Mouse (Mus musculus): ENCODE data around the gene Gatad2b. TPM values are rescaled to one million over a fixed set of nuclear protein-coding genes. Genes with fewer than 3 reads are reported as not detected.
"Not testable (repeated sequence)": the region's sequence is repeated elsewhere in the genome, so short reads cannot be mapped to it uniquely, and the experiment has no call there.

Gene Gatad2b
- polyA plus RNA-seq, 1 experiment, result 26.0 TPM

DNA sequence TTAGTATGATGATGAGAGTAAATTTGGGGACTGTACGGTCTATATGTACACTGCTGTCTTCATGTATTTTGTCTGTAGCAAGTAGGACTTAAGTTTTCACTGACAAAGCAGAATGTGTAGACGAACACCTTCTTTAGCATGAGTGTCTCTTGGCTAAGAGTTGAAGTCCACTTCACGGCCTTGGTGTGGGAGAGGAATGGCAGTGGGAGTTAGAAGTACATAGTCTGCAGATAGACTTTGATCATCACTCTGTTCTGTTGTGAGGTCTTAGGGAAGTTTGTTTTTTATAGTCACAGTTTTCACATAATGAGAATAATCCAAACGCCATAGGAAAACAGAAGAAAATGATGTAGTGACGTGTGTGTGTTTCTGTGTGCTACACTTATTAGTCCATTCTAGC lies 39.5 kb downstream of the Gatad2b start:
- Histone ChIP-seq H3K4me1 (ENCODE audit: control insufficient read depth, insufficient read depth, low read length) (peaks cover 3% of the 10 kb centered on the region; the same call in 1 of the 2 replicates), H3K4me3 (replicated peaks; ENCODE audit: extremely low read depth, low read depth, low read length) (no peak overlapping the region)
- 75% methylated on average over 5 of the region's 5 CpGs for WGBS
- no peak for DNase-seq
- no peak for TF ChIP-seq POLR2A (IDR thresholded peaks at IDR 0.05; ENCODE audit: borderline replicate concordance, extremely low read depth, low read depth, low read length)
- no peak for TF ChIP-seq CTCF (IDR thresholded peaks at IDR 0.05; ENCODE audit: insufficient read depth, low read length)

GRCm38 (mm10) chr3:90335517-90335916 lies 42.5 kb downstream of the Gatad2b start:
- no peak for TF ChIP-seq POLR2A (IDR thresholded peaks at IDR 0.05; ENCODE audit: borderline replicate concordance, extremely low read depth, low read depth, low read length)
- TF ChIP-seq CTCF (IDR thresholded peaks at IDR 0.05; ENCODE audit: insufficient read depth, low read length), result no peak
- DNase-seq, result no peak
- Histone ChIP-seq H3K4me1 (ENCODE audit: control insufficient read depth, insufficient read depth, low read length) (peaks cover 3% of the 10 kb centered on the region; the same call in 1 of the 2 replicates), H3K4me3 (replicated peaks; ENCODE audit: extremely low read depth, low read depth, low read length) (no peak overlapping the region)

- H3K4me1 ChIP-seq (ENCODE audit: control insufficient read depth, insufficient read depth, low read length), result no peaks in the 10 kb centered on the region
- DNase-seq, result no peak
- WGBS, result 62% methylated on average over 3 of the region's 3 CpGs
- no peak overlapping the region for H3K4me3 ChIP-seq (replicated peaks; ENCODE audit: extremely low read depth, low read depth, low read length)
- TF ChIP-seq POLR2A (IDR thresholded peaks at IDR 0.05; ENCODE audit: borderline replicate concordance, extremely low read depth, low read depth, low read length) (no peak), CTCF (IDR thresholded peaks at IDR 0.05; ENCODE audit: insufficient read depth, low read length) (no peak)
Observed at GRCm38 (mm10) chr3:90338190-90338589, 45.2 kb downstream of the Gatad2b start.

- Histone ChIP-seq H3K4me1 (ENCODE audit: control insufficient read depth, insufficient read depth, low read length) (no peaks in the 10 kb centered on the region), H3K4me3 (replicated peaks; ENCODE audit: extremely low read depth, low read depth, low read length) (no peak overlapping the region)
- DNase-seq, result no peak
- TF ChIP-seq CTCF (IDR thresholded peaks at IDR 0.05; ENCODE audit: insufficient read depth, low read length) (no peak), POLR2A (IDR thresholded peaks at IDR 0.05; ENCODE audit: borderline replicate concordance, extremely low read depth, low read depth, low read length) (no peak)
Observed at GRCm38 (mm10) chr3:90340177-90340576, 47.2 kb downstream of the Gatad2b start.

DNA sequence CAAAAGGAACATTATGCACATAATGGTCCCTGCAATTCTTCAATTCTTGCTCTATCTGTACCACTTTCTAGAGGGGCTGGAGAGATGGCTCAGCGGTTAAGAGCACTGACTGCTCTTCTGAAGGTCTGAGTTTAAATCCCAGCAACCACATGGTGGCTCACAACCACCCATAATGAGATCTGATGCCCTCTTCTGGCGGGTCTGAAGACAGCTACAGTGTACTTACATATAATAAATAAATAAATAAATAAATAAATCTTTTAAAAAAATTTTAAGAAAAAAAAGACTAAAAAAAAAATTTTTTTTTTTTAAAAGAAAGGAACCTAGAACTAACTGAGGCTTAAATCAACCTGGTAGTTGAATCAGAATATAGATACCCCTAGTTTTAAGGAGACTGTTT lies 49.9 kb downstream of the Gatad2b start:
- not testable (repeated sequence) for H3K4me3 ChIP-seq (replicated peaks; ENCODE audit: extremely low read depth, low read depth, low read length); H3K4me1 ChIP-seq (ENCODE audit: control insufficient read depth, insufficient read depth, low read length); DNase-seq
- WGBS, result 77% methylated on average over 2 of the region's 2 CpGs

GRCm38 (mm10) chr3:90347847-90348246 lies 54.9 kb downstream of the Gatad2b start:
- TF ChIP-seq CTCF (IDR thresholded peaks at IDR 0.05; ENCODE audit: insufficient read depth, low read length) (no peak), POLR2A (IDR thresholded peaks at IDR 0.05; ENCODE audit: borderline replicate concordance, extremely low read depth, low read depth, low read length) (no peak)
- H3K4me3 ChIP-seq (replicated peaks; ENCODE audit: extremely low read depth, low read depth, low read length), result no peak overlapping the region
- 95% methylated on average over 4 of the region's 4 CpGs for WGBS
- no peak for DNase-seq
- H3K4me1 ChIP-seq (ENCODE audit: control insufficient read depth, insufficient read depth, low read length), result no peaks in the 10 kb centered on the region

GRCm38 (mm10) chr3:90357959-90358358 lies 65.0 kb downstream of the Gatad2b start:
- 79% methylated on average over 7 of the region's 7 CpGs for WGBS
- TF ChIP-seq POLR2A (IDR thresholded peaks at IDR 0.05; ENCODE audit: borderline replicate concordance, extremely low read depth, low read depth, low read length), result no peak
- TF ChIP-seq CTCF (IDR thresholded peaks at IDR 0.05; ENCODE audit: insufficient read depth, low read length), result no peak
- H3K4me1 ChIP-seq (ENCODE audit: control insufficient read depth, insufficient read depth, low read length), result no peaks in the 10 kb centered on the region
- DNase-seq, result no peak
- H3K4me3 ChIP-seq (replicated peaks; ENCODE audit: extremely low read depth, low read depth, low read length), result no peak overlapping the region

DNA sequence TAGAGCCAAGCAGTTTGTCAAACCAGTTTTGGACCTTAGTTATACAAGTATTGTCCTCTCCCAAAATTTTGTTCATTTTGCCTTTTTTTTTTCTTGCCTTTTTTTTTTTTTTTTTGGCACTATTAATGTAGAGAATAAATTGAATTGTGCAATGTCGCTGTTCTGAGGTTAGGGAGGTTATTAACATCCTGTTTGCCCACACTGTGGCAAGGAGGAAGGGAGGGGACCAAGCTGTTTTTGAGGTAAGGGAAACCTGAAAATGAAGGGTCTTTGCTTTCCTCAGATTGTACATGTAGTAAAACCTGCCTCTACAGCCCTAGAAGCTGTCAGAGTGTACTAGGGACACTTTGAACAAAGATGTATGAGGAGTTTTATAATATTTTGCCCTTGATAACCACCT lies 66.3 kb downstream of the Gatad2b start:
- Histone ChIP-seq H3K4me3 (replicated peaks; ENCODE audit: extremely low read depth, low read depth, low read length) (no peak overlapping the region), H3K4me1 (ENCODE audit: control insufficient read depth, insufficient read depth, low read length) (no peaks in the 10 kb centered on the region)
- WGBS, result 48% methylated on average over 1 of the region's 1 CpGs
- no peak for DNase-seq
- TF ChIP-seq POLR2A (IDR thresholded peaks at IDR 0.05; ENCODE audit: borderline replicate concordance, extremely low read depth, low read depth, low read length) (no peak), CTCF (IDR thresholded peaks at IDR 0.05; ENCODE audit: insufficient read depth, low read length) (no peak)

GRCm38 (mm10) chr3:90361476-90361875 lies 68.5 kb downstream of the Gatad2b start:
- no peak for DNase-seq
- 62% methylated on average over 4 of the region's 4 CpGs for WGBS
- Histone ChIP-seq H3K4me1 (ENCODE audit: control insufficient read depth, insufficient read depth, low read length) (no peaks in the 10 kb centered on the region), H3K4me3 (replicated peaks; ENCODE audit: extremely low read depth, low read depth, low read length) (no peak overlapping the region)
- TF ChIP-seq POLR2A (IDR thresholded peaks at IDR 0.05; ENCODE audit: borderline replicate concordance, extremely low read depth, low read depth, low read length) (no peak), CTCF (IDR thresholded peaks at IDR 0.05; ENCODE audit: insufficient read depth, low read length) (no peak)

GRCm38 (mm10) chr3:90362346-90362745 lies 69.4 kb downstream of the Gatad2b start:
- WGBS, result 60% methylated on average over 2 of the region's 2 CpGs
- TF ChIP-seq CTCF (IDR thresholded peaks at IDR 0.05; ENCODE audit: insufficient read depth, low read length), result no peak
- TF ChIP-seq POLR2A (IDR thresholded peaks at IDR 0.05; ENCODE audit: borderline replicate concordance, extremely low read depth, low read depth, low read length), result no peak
- H3K4me1 ChIP-seq (ENCODE audit: control insufficient read depth, insufficient read depth, low read length), result no peaks in the 10 kb centered on the region
- H3K4me3 ChIP-seq (replicated peaks; ENCODE audit: extremely low read depth, low read depth, low read length), result no peak overlapping the region
- no peak for DNase-seq
